Mouse (Mus musculus) cerebellum, adult 9-11 months (tissue): Measurements from ENCODE around the gene Tas1r3.
A peak's percentile ranks its signal among the peaks of the same experiment; 100 is the strongest.

Experiments used
- DNase-seq: peaks from one replicate; pipeline ENCODE4 v3.0.0; 2022

The Tas1r3 gene

GRCm38 (mm10) chr4:155886330-155886729 lies 23.2 kb upstream of the Tas1r3 start:
- no peak for DNase-seq

- no peak for DNase-seq
These were observed 20.4 kb upstream of the Tas1r3 start for GRCm38 (mm10) chr4:155883587-155883986.

- DNase-seq, result no peak
These were observed 8.2 kb upstream of the Tas1r3 start for GRCm38 (mm10) chr4:155871404-155871803.

GRCm38 (mm10) chr4:155869317-155870033 lies 6.3 kb upstream of the Tas1r3 start, which contains the start of the genes Cptp and Ints11:
Cptp (minus strand) TSS chr4:155869440.
Ints11 (plus strand) TSS chr4:155869546.
- peak; percentile 97 for DNase-seq

GRCm38 (mm10) chr4:155868614-155869298 lies 5.6 kb upstream of the Tas1r3 start:
- DNase-seq, result no peak

- peak; percentile 7 for DNase-seq
These were observed 1.4 kb downstream of the Tas1r3 start for GRCm38 (mm10) chr4:155861787-155862186.

GRCm38 (mm10) chr4:155859318-155859717 lies 3.8 kb downstream of the Tas1r3 start:
- peak; percentile 13 for DNase-seq

- peak; percentile 3 for DNase-seq
These were observed 6.3 kb downstream of the Tas1r3 start for GRCm38 (mm10) chr4:155856881-155857280.

GRCm38 (mm10) chr4:155856071-155856470 lies 7.1 kb downstream of the Tas1r3 start:
- DNase-seq, result peak; percentile 61

- DNase-seq, result peak; percentile 34
These were observed 8.2 kb downstream of the Tas1r3 start for GRCm38 (mm10) chr4:155854991-155855390.

- DNase-seq, result no peak
These were observed 9.7 kb downstream of the Tas1r3 start for GRCm38 (mm10) chr4:155853421-155853820.

GRCm38 (mm10) chr4:155851951-155852411 lies 11.2 kb downstream of the Tas1r3 start:
- peak; percentile 76 for DNase-seq

GRCm38 (mm10) chr4:155851368-155851767 lies 11.8 kb downstream of the Tas1r3 start:
- peak; percentile 21 for DNase-seq

- DNase-seq, result peak; percentile 28
These were observed 13.2 kb downstream of the Tas1r3 start for GRCm38 (mm10) chr4:155849792-155850451.

GRCm38 (mm10) chr4:155849391-155849790 lies 13.8 kb downstream of the Tas1r3 start:
- no peak for DNase-seq

- peak; percentile 50 for DNase-seq
These were observed 14.6 kb downstream of the Tas1r3 start for GRCm38 (mm10) chr4:155848434-155849095.

- DNase-seq, result peak; percentile 77
These were observed 15.4 kb downstream of the Tas1r3 start for GRCm38 (mm10) chr4:155847591-155848352.

GRCm38 (mm10) chr4:155846871-155847578 lies 16.1 kb downstream of the Tas1r3 start, which contains the start of gene Dvl1:
Dvl1 (plus strand) TSS chr4:155847402.
- peak; percentile 91 for DNase-seq

GRCm38 (mm10) chr4:155843231-155843630 lies 19.9 kb downstream of the Tas1r3 start:
- DNase-seq, result no peak

- DNase-seq, result peak; percentile 67
These were observed 21.4 kb downstream of the Tas1r3 start for GRCm38 (mm10) chr4:155841651-155842270.

GRCm38 (mm10) chr4:155841003-155841454 lies 22.1 kb downstream of the Tas1r3 start:
- DNase-seq, result peak; percentile 61
